Mouse (Mus musculus) testis, adult 2 months (tissue): ENCODE measurements at regions not wholly inside any gene's neighbourhood (a gene's known extent, or its start where the extent isn't known, plus 50 kb on each side); places are given as distances from the start of the nearest gene placed in this dataset.

Experiments
- H3K27ac ChIP-seq: fragments of 200-500 bp; 2 replicates; pipeline ENCODE4 v1.5.1; 2012; ENCODE audit warnings: low read depth, low read length; ENCODE audit not compliant: control insufficient read depth, insufficient read depth
- H3K27me3 ChIP-seq: fragments of 200-500 bp; 2 replicates; pipeline ENCODE4 v1.6.1; 2012; ENCODE audit warnings: mild to moderate bottlenecking, low read length, moderate library complexity; ENCODE audit not compliant: control insufficient read depth, insufficient read depth
- H3K36me3 ChIP-seq: fragments of 200-500 bp; 2 replicates; pipeline ENCODE4 v1.6.1; 2012; ENCODE audit warnings: mild to moderate bottlenecking, low read length; ENCODE audit not compliant: control insufficient read depth, insufficient read depth
- H3K4me1 ChIP-seq: fragments of 200-500 bp; 2 replicates; pipeline ENCODE4 v1.6.1; 2012; ENCODE audit warnings: low read length; ENCODE audit not compliant: control insufficient read depth, insufficient read depth
- H3K4me3 ChIP-seq: fragments of 200-500 bp; 2 replicates; pipeline ENCODE4 v1.5.1; 2012; ENCODE audit warnings: low read depth, mild to moderate bottlenecking, low read length, moderate library complexity, mixed read lengths; ENCODE audit not compliant: control insufficient read depth
- CTCF ChIP-seq: fragments of 200-500 bp; IDR thresholded peaks from 2 replicates; pipeline ENCODE4 v1.5.1; 2012; ENCODE audit warnings: low read depth, mild to moderate bottlenecking, inconsistent platforms, low read length, moderate library complexity; ENCODE audit not compliant: control insufficient read depth, insufficient read depth, insufficient replicate concordance
- POLR2A ChIP-seq: fragments of 200-500 bp; IDR thresholded peaks from 2 replicates; pipeline ENCODE4 v1.6.1; 2012; ENCODE audit warnings: low read depth, mild to moderate bottlenecking, inconsistent platforms, low read length, moderate library complexity; ENCODE audit not compliant: control insufficient read depth

- Histone ChIP-seq H3K4me1 (no peaks in the 10 kb centered on the region), H3K36me3 (no peaks in the 10 kb centered on the region), H3K27me3 (no peaks in the 10 kb centered on the region), H3K4me3 (no peak overlapping the region), H3K27ac (no peak overlapping the region)
- TF ChIP-seq POLR2A (no peak), CTCF (no peak)
These were observed 202.8 kb upstream of the Ptger4 start for GRCm38 (mm10) chr15:5446756-5447314.

GRCm38 (mm10) chr15:5447707-5448496, 203.9 kb upstream of the Ptger4 start:
- Histone ChIP-seq H3K27ac (no peak overlapping the region), H3K36me3 (no peaks in the 10 kb centered on the region), H3K4me3 (no peak overlapping the region), H3K4me1 (no peaks in the 10 kb centered on the region), H3K27me3 (no peaks in the 10 kb centered on the region)
- TF ChIP-seq POLR2A (no peak), CTCF (no peak)

- Histone ChIP-seq H3K4me3 (no peak overlapping the region), H3K36me3 (no peaks in the 10 kb centered on the region), H3K27me3 (no peaks in the 10 kb centered on the region), H3K27ac (no peak overlapping the region), H3K4me1 (no peaks in the 10 kb centered on the region)
- TF ChIP-seq CTCF = no peak
- TF ChIP-seq POLR2A = no peak
These were observed 215.1 kb upstream of the Ptger4 start for GRCm38 (mm10) chr15:5459083-5459482.

GRCm38 (mm10) chr15:5459580-5459979, 215.6 kb upstream of the Ptger4 start:
- TF ChIP-seq POLR2A (no peak), CTCF (no peak)
- H3K27ac ChIP-seq = no peak overlapping the region
- no peaks in the 10 kb centered on the region for H3K36me3 ChIP-seq
- H3K27me3 ChIP-seq = no peaks in the 10 kb centered on the region
- H3K4me1 ChIP-seq = no peaks in the 10 kb centered on the region
- no peak overlapping the region for H3K4me3 ChIP-seq

GRCm38 (mm10) chr15:5462651-5463050, 218.7 kb upstream of the Ptger4 start:
- H3K27me3 ChIP-seq = no peaks in the 10 kb centered on the region
- no peaks in the 10 kb centered on the region for H3K36me3 ChIP-seq
- TF ChIP-seq POLR2A (no peak), CTCF (no peak)
- H3K4me1 ChIP-seq = no peaks in the 10 kb centered on the region
- no peak overlapping the region for H3K4me3 ChIP-seq
- no peak overlapping the region for H3K27ac ChIP-seq

GRCm38 (mm10) chr15:5464732-5465131, 220.7 kb upstream of the Ptger4 start:
- Histone ChIP-seq H3K36me3 (no peaks in the 10 kb centered on the region), H3K27ac (no peak overlapping the region), H3K27me3 (no peaks in the 10 kb centered on the region), H3K4me3 (no peak overlapping the region), H3K4me1 (no peaks in the 10 kb centered on the region)
- TF ChIP-seq POLR2A = no peak
- TF ChIP-seq CTCF = no peak

GRCm38 (mm10) chr15:5468535-5469073, 224.6 kb upstream of the Ptger4 start:
- H3K27me3 ChIP-seq = no peaks in the 10 kb centered on the region
- H3K36me3 ChIP-seq = no peaks in the 10 kb centered on the region
- H3K4me1 ChIP-seq = no peaks in the 10 kb centered on the region
- no peak overlapping the region for H3K27ac ChIP-seq
- no peak overlapping the region for H3K4me3 ChIP-seq
- TF ChIP-seq CTCF = no peak
- no peak for TF ChIP-seq POLR2A
